ENCODE assay signal across 7 mouse cellular contexts in genomic region chr13:58589517-58589858, GRCm38 (mm10). TPM values are rescaled to one million over a fixed set of nuclear protein-coding genes. Genes with fewer than 3 reads are reported as not detected.
DNase-seq lines count a peak whose midpoint lies in the region; ATAC-seq and TF ChIP-seq lines count a peak whose summit lies in the region.

No protein-coding gene starts in this region.

- TF ChIP-seq POLR2A in spleen, adult 2 months (IDR thresholded peaks at IDR 0.05; ENCODE audit: low read depth, low read length): no peak

- WGBS in intestine, postnatal 0 days: 5% methylated on average over 9 of the region's 9 CpGs
- 5% methylated on average over 9 of the region's 9 CpGs for WGBS in midbrain, embryonic 14.5 days
- 3% methylated on average over 9 of the region's 9 CpGs for WGBS in spleen, adult 2 months

- no peaks in the 10 kb centered on the region for H3K4me1 ChIP-seq in intestine, postnatal 0 days (replicated peaks; ENCODE audit: control insufficient read depth, insufficient read depth, low read length)
- H3K4me1 ChIP-seq in midbrain, embryonic 14.5 days (ENCODE audit: control insufficient read depth, insufficient read depth, low read length): no peaks in the 10 kb centered on the region
- H3K4me1 ChIP-seq in spleen, adult 2 months (ENCODE audit: control insufficient read depth, insufficient read depth, insufficient read length): no peaks in the 10 kb centered on the region

- H3K27ac ChIP-seq in intestine, postnatal 0 days (ENCODE audit: low read depth, low read length): no peak overlapping the region
- no peak overlapping the region for H3K27ac ChIP-seq in midbrain, embryonic 14.5 days (replicated peaks; ENCODE audit: low read depth, low read length)
- no peak overlapping the region for H3K27ac ChIP-seq in spleen, adult 2 months (ENCODE audit: insufficient read depth, low read length)

- H3K4me2 ChIP-seq in intestine, postnatal 0 days (replicated peaks; ENCODE audit: low read depth): peak overlapping the region; percentile 28
- H3K4me2 ChIP-seq in midbrain, embryonic 14.5 days (ENCODE audit: low read length): peak overlapping the region; percentile 40

- no peaks in the 10 kb centered on the region for H3K36me3 ChIP-seq in intestine, postnatal 0 days (ENCODE audit: control insufficient read depth, insufficient read depth)
- no peaks in the 10 kb centered on the region for H3K36me3 ChIP-seq in midbrain, embryonic 14.5 days (ENCODE audit: control insufficient read depth, insufficient read depth, low read length)
- no peaks in the 10 kb centered on the region for H3K36me3 ChIP-seq in spleen, adult 2 months (ENCODE audit: control insufficient read depth, insufficient read depth, low read length)

- no peak overlapping the region for H3K4me3 ChIP-seq in intestine, postnatal 0 days (ENCODE audit: low read depth, low read length)
- H3K4me3 ChIP-seq in midbrain, embryonic 14.5 days (replicated peaks; ENCODE audit: low read depth, low read length): no peak overlapping the region
- no peak overlapping the region for H3K4me3 ChIP-seq in spleen, adult 2 months (ENCODE audit: extremely low read depth, insufficient read depth, insufficient read length)

- intact Hi-C loops in left cerebral cortex, postnatal 4 days (cut with DNase I): loop anchor here (5.0 kb wide), 2 partner anchors 187 to 302 kb away; partner anchors contain the start of genes Hnrnpk and Rmi1

- peak; percentile 82 for TF ChIP-seq CTCF in intestine, postnatal 0 days (IDR thresholded peaks at IDR 0.05; ENCODE audit: low read depth)
- TF ChIP-seq CTCF in spleen, adult 2 months (IDR thresholded peaks at IDR 0.05; ENCODE audit: extremely low read depth, insufficient read depth, insufficient read length, insufficient replicate concordance): peak; percentile 61; the same call in 1 of the 2 replicates

- H3K27me3 ChIP-seq in intestine, postnatal 0 days (replicated peaks; ENCODE audit: control insufficient read depth, insufficient read depth, low read length): no peaks in the 10 kb centered on the region
- H3K27me3 ChIP-seq in midbrain, embryonic 14.5 days (ENCODE audit: control insufficient read depth, insufficient read depth, low read length): no peaks in the 10 kb centered on the region
- no peaks in the 10 kb centered on the region for H3K27me3 ChIP-seq in spleen, adult 2 months (ENCODE audit: control insufficient read depth, insufficient read depth, low read length)

- H3K9ac ChIP-seq in intestine, postnatal 0 days (ENCODE audit: low read depth, low read length): no peak overlapping the region
- no peak overlapping the region; the same call in 1 of the 2 replicates for H3K9ac ChIP-seq in midbrain, embryonic 14.5 days (replicated peaks; ENCODE audit: low read length)

- peak; percentile 75 for DNase-seq in adrenal gland, adult 2 months
- DNase-seq in embryo, embryonic 10 days (ENCODE audit: low spot score): peak; percentile 82
- DNase-seq in gastrocnemius, postnatal 4 days (ENCODE audit: low spot score in 2 of 2): peak; percentile 52 to 76
- peak; percentile 80 for DNase-seq in left cerebral cortex, postnatal 4 days
- peak; percentile 93 for DNase-seq in midbrain, embryonic 14.5 days
- DNase-seq in spleen, adult 2 months (ENCODE audit: low read depth in 1 of 2, low spot score in 2 of 2): peak; percentile 41 to 70

- ATAC-seq in intestine, postnatal 0 days: no peak
- ATAC-seq in midbrain, embryonic 14.5 days (ENCODE audit: low FRiP score, low TSS enrichment): no peak

- H3K9me3 ChIP-seq in intestine, postnatal 0 days (ENCODE audit: control insufficient read depth): no peaks in the 10 kb centered on the region
- H3K9me3 ChIP-seq in midbrain, embryonic 14.5 days (ENCODE audit: control insufficient read depth, low read length): no peaks in the 10 kb centered on the region

RNA-seq across cellular contexts. Expression of gene Slc28a3, which starts 21.2 kb away (rescaled TPM):
- not detected for total RNA-seq in adrenal gland, adult 2 months (2021)
- 0.02 TPM in 1 of 2 replicates, not detected in the other for polyA plus RNA-seq in adrenal gland, adult 2 months (2012; rRNA removed)
- total RNA-seq in gastrocnemius, postnatal 4 days (2021): not detected
- polyA plus RNA-seq in intestine, postnatal 0 days (2015; fragmentation: Nextera tagmentation; extraction: Ambion mirVana): 0.09 TPM in 1 of 2 replicates, not detected in the other
- under 1 TPM in 1 of 2 experiments, not detected in 1; 0.24 TPM for total RNA-seq in left cerebral cortex, postnatal 4 days (2021)
- not detected in 2 replicates for polyA plus RNA-seq in midbrain, embryonic 14.5 days (2014; fragmentation: Nextera tagmentation; extraction: Ambion mirVana)
- 0.12 and 0.19 TPM in 2 replicates for polyA plus RNA-seq in spleen, adult 2 months (2012; rRNA removed)
